ENCODE assay signal across 7 mouse cellular contexts in genomic region chr10:81496969-81497368, GRCm38 (mm10). TPM values are rescaled to one million over a fixed set of nuclear protein-coding genes. Genes with fewer than 3 reads are reported as not detected.
DNase-seq lines count a peak whose midpoint lies in the region; ATAC-seq and TF ChIP-seq lines count a peak whose summit lies in the region.

No protein-coding gene starts in this region.

- TF ChIP-seq CTCF in lung, adult 2 months (IDR thresholded peaks at IDR 0.05; ENCODE audit: insufficient read depth, low read length): no peak

- H3K36me3 ChIP-seq in forebrain, embryonic 10.5 days (replicated peaks): peaks cover 23% of the 10 kb centered on the region
- peaks cover 9% of the 10 kb centered on the region for H3K36me3 ChIP-seq in intestine, embryonic 16.5 days (ENCODE audit: control insufficient read depth, insufficient read depth, low read length)
- 0 out of 2 replicates have a peak, but pooled peaks cover 9% of the 10 kb centered on the region for H3K36me3 ChIP-seq in neural tube, embryonic 14.5 days (ENCODE audit: control insufficient read depth, insufficient read depth, low read length)

- 19% methylated on average over 4 of the region's 4 CpGs for WGBS in lung, adult 2 months
- 36% methylated on average over 4 of the region's 4 CpGs for WGBS in forebrain, embryonic 10.5 days
- 29% methylated on average over 4 of the region's 4 CpGs for WGBS in intestine, embryonic 16.5 days
- 28% methylated on average over 4 of the region's 4 CpGs for WGBS in neural tube, embryonic 14.5 days

- no peaks in the 10 kb centered on the region for H3K27me3 ChIP-seq in forebrain, embryonic 10.5 days (ENCODE audit: poor library complexity, severe bottlenecking)
- H3K27me3 ChIP-seq in intestine, embryonic 16.5 days (replicated peaks; ENCODE audit: control insufficient read depth, insufficient read depth, low read length): no peaks in the 10 kb centered on the region
- H3K27me3 ChIP-seq in neural tube, embryonic 14.5 days (ENCODE audit: control insufficient read depth, insufficient read depth, low read length): no peaks in the 10 kb centered on the region

- TF ChIP-seq POLR2A in lung, adult 2 months (IDR thresholded peaks at IDR 0.05; ENCODE audit: borderline replicate concordance, extremely low read depth, low read depth, low read length): no peak

- ATAC-seq in intestine, embryonic 16.5 days: no peak
- no peak for ATAC-seq in neural tube, embryonic 14.5 days (ENCODE audit: low read depth)

- peaks cover 10% of the 10 kb centered on the region for H3K4me1 ChIP-seq in lung, adult 2 months (ENCODE audit: control insufficient read depth, insufficient read depth, low read length)
- peaks cover 48% of the 10 kb centered on the region for H3K4me1 ChIP-seq in forebrain, embryonic 10.5 days
- H3K4me1 ChIP-seq in intestine, embryonic 16.5 days (ENCODE audit: control insufficient read depth, insufficient read depth, low read length): peaks cover 24% of the 10 kb centered on the region
- H3K4me1 ChIP-seq in neural tube, embryonic 14.5 days (ENCODE audit: control insufficient read depth, insufficient read depth, low read length): peaks cover 19% of the 10 kb centered on the region

- peak overlapping the region; percentile 12 for H3K4me3 ChIP-seq in lung, adult 2 months (replicated peaks; ENCODE audit: extremely low read depth, low read depth, low read length)
- H3K4me3 ChIP-seq in forebrain, embryonic 10.5 days: peak overlapping the region; percentile 71
- H3K4me3 ChIP-seq in intestine, embryonic 16.5 days (ENCODE audit: low read length): peak overlapping the region; percentile 85
- H3K4me3 ChIP-seq in neural tube, embryonic 14.5 days (ENCODE audit: low read depth, low read length): peak overlapping the region; percentile 72

- no peaks in the 10 kb centered on the region for H3K9me3 ChIP-seq in forebrain, embryonic 10.5 days
- no peaks in the 10 kb centered on the region for H3K9me3 ChIP-seq in intestine, embryonic 16.5 days (ENCODE audit: control insufficient read depth, low read length)
- H3K9me3 ChIP-seq in neural tube, embryonic 14.5 days (ENCODE audit: control insufficient read depth, low read length): no peaks in the 10 kb centered on the region

- DNase-seq in lung, adult 2 months: no peak
- no peak for DNase-seq in lung, postnatal 25 days (ENCODE audit: low spot score)
- DNase-seq in forebrain, embryonic 10.5 days (ENCODE audit: extremely low spot score, low spot score): no peak
- DNase-seq in ovary, postnatal 10 days (ENCODE audit: low spot score): no peak
- no peak for DNase-seq in right cerebral cortex, postnatal 36 days (ENCODE audit: low spot score in 2 of 2)

- H3K9ac ChIP-seq in intestine, embryonic 16.5 days (ENCODE audit: low read depth, low read length): 0 out of 2 replicates have a peak overlapping the region, but pooled peaks have one; percentile 26
- peak overlapping the region; percentile 76 for H3K9ac ChIP-seq in neural tube, embryonic 14.5 days (replicated peaks; ENCODE audit: low read depth, low read length)

- H3K27ac ChIP-seq in forebrain, embryonic 10.5 days: peak overlapping the region; percentile 89
- no peak overlapping the region for H3K27ac ChIP-seq in intestine, embryonic 16.5 days (ENCODE audit: low read length)
- peak overlapping the region; percentile 60; the same call in 1 of the 2 replicates for H3K27ac ChIP-seq in neural tube, embryonic 14.5 days (ENCODE audit: low read depth, low read length)

- peak overlapping the region; percentile 44 for H3K4me2 ChIP-seq in intestine, embryonic 16.5 days (ENCODE audit: low read depth, low read length)
- peak overlapping the region; percentile 55 for H3K4me2 ChIP-seq in neural tube, embryonic 14.5 days (ENCODE audit: low read depth, low read length)

RNA-seq across cellular contexts. Expression of gene Ncln, which starts 0.8 kb away (rescaled TPM):
- polyA plus RNA-seq in lung, adult 2 months (2012; rRNA removed): 197 and 203 TPM in 2 replicates
- polyA plus RNA-seq in forebrain, embryonic 10.5 days (2016; fragmentation: Nextera tagmentation; extraction: Ambion mirVana): 88.2 and 90.4 TPM in 2 replicates
- polyA plus RNA-seq in intestine, embryonic 16.5 days (2015; fragmentation: Nextera tagmentation; extraction: Ambion mirVana): 126 and 137 TPM in 2 replicates
- 62.6 and 62.7 TPM in 2 replicates for polyA plus RNA-seq in neural tube, embryonic 14.5 days (2014; fragmentation: Nextera tagmentation; extraction: Ambion mirVana)

RNA-seq across cellular contexts. Expression of gene S1pr4, which starts 3.0 kb away (rescaled TPM):
- 40.3 and 47.5 TPM in 2 replicates for polyA plus RNA-seq in lung, adult 2 months (2012; rRNA removed)
- polyA plus RNA-seq in forebrain, embryonic 10.5 days (2016; fragmentation: Nextera tagmentation; extraction: Ambion mirVana): 0.32 and 0.33 TPM in 2 replicates
- polyA plus RNA-seq in intestine, embryonic 16.5 days (2015; fragmentation: Nextera tagmentation; extraction: Ambion mirVana): 0.86 and 0.99 TPM in 2 replicates
- polyA plus RNA-seq in neural tube, embryonic 14.5 days (2014; fragmentation: Nextera tagmentation; extraction: Ambion mirVana): 0.29 and 0.79 TPM in 2 replicates

RNA-seq across cellular contexts. Expression of gene Celf5, which starts 14.5 kb away (rescaled TPM):
- polyA plus RNA-seq in lung, adult 2 months (2012; rRNA removed): 0.92 and 1.1 TPM in 2 replicates
- 3.1 and 5.6 TPM in 2 replicates for polyA plus RNA-seq in forebrain, embryonic 10.5 days (2016; fragmentation: Nextera tagmentation; extraction: Ambion mirVana)
- 1.4 and 1.5 TPM in 2 replicates for polyA plus RNA-seq in intestine, embryonic 16.5 days (2015; fragmentation: Nextera tagmentation; extraction: Ambion mirVana)
- polyA plus RNA-seq in neural tube, embryonic 14.5 days (2014; fragmentation: Nextera tagmentation; extraction: Ambion mirVana): 50.6 and 64.4 TPM in 2 replicates

RNA-seq across cellular contexts. Expression of gene Gna15, which starts 27.1 kb away (rescaled TPM):
- 8.5 and 9.5 TPM in 2 replicates for polyA plus RNA-seq in lung, adult 2 months (2012; rRNA removed)
- polyA plus RNA-seq in forebrain, embryonic 10.5 days (2016; fragmentation: Nextera tagmentation; extraction: Ambion mirVana): 0.84 and 1.1 TPM in 2 replicates
- polyA plus RNA-seq in intestine, embryonic 16.5 days (2015; fragmentation: Nextera tagmentation; extraction: Ambion mirVana): 1.1 and 1.5 TPM in 2 replicates
- polyA plus RNA-seq in neural tube, embryonic 14.5 days (2014; fragmentation: Nextera tagmentation; extraction: Ambion mirVana): 0.40 and 1.9 TPM in 2 replicates

RNA-seq across cellular contexts. Expression of gene Nfic, which starts 41.5 kb away (rescaled TPM):
- 89.6 and 103 TPM in 2 replicates for polyA plus RNA-seq in lung, adult 2 months (2012; rRNA removed)
- 7.3 and 8.6 TPM in 2 replicates for polyA plus RNA-seq in forebrain, embryonic 10.5 days (2016; fragmentation: Nextera tagmentation; extraction: Ambion mirVana)
- 49.8 and 55.8 TPM in 2 replicates for polyA plus RNA-seq in intestine, embryonic 16.5 days (2015; fragmentation: Nextera tagmentation; extraction: Ambion mirVana)
- 21.9 and 25.0 TPM in 2 replicates for polyA plus RNA-seq in neural tube, embryonic 14.5 days (2014; fragmentation: Nextera tagmentation; extraction: Ambion mirVana)

Comparison
In these comparisons a context has a peak if more than half of its experiments do, and no peak if none do; other contexts are left out.
1. H3K4me3 ChIP-seq: peak in every context shown above with its lines; median percentile 85 in intestine, embryonic 16.5 days; 72 in neural tube, embryonic 14.5 days; 71 in forebrain, embryonic 10.5 days; 12 in lung, adult 2 months.
2. RNA of gene S1pr4, which starts 3.0 kb away (polyA plus RNA-seq): 40.3 to 47.5 TPM in lung, adult 2 months; 0.86 to 0.99 TPM in intestine, embryonic 16.5 days, 0.32 to 0.33 TPM in forebrain, embryonic 10.5 days and 0.29 to 0.79 TPM in neural tube, embryonic 14.5 days; every median in the first group is over 10 times any median in the second.